Mouse (Mus musculus): ENCODE data around the gene Kcne1. TPM values are rescaled to one million over a fixed set of nuclear protein-coding genes. Genes with fewer than 3 reads are reported as not detected.

The Kcne1 gene
- polyA plus RNA-seq, 1 experiment = 0.33 TPM

DNA sequence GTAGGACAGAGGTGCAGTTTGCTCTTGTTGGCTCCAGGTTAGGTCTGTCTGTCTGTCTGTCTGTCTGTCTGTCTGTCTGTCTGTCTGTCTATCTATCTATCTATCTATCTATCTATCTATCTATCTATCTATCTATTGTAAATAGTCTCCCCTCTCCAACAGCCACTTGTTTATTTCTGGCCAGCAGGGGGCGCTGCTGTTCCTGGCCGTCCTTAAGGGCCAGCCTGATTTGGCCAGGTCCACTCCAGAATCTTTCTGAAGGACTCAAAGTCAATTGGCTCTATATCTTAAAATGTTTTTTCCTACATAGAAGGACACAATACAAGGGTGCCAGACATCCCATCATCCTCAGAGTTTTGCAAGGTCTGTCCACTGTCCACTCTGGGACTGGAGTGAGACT, 25.8 kb upstream of the Kcne1 start:
- TF ChIP-seq POLR2A (IDR thresholded peaks at IDR 0.05; ENCODE audit: borderline replicate concordance, extremely low read depth, insufficient read depth, insufficient read length, poor library complexity, severe bottlenecking) = no peak
- TF ChIP-seq CTCF (IDR thresholded peaks at IDR 0.05; ENCODE audit: borderline replicate concordance, extremely low read depth, insufficient read depth, insufficient read length) = peak; percentile 69
- peak; percentile 58 for DNase-seq (ENCODE audit: low read depth)

- no peak for DNase-seq (ENCODE audit: low read depth)
- TF ChIP-seq CTCF (IDR thresholded peaks at IDR 0.05; ENCODE audit: borderline replicate concordance, extremely low read depth, insufficient read depth, insufficient read length) (0 out of 2 replicates have a peak, but pooled peaks have one; percentile 1), POLR2A (IDR thresholded peaks at IDR 0.05; ENCODE audit: borderline replicate concordance, extremely low read depth, insufficient read depth, insufficient read length, poor library complexity, severe bottlenecking) (no peak)
These were observed 24.1 kb upstream of the Kcne1 start for GRCm38 (mm10) chr16:92383412-92383811.

DNA sequence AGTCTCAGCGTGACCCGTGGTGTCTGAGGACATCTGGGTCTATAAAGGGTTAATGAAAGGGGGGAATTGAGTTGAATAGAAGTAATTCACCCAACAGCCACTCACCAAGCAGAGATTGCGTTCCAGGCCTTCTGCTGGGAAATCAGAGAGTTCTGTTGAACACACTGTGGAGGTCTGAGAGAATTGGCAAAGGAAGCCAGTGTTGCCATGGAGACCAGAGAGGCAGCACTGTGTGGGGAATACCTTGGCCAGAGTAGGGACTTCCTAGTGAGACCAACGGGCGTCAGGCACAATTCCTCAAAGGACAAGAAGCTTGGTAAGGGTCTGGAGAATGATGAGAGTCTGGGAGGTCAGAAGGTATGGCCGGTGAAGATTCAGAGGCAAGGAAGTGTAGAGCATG, 23.2 kb upstream of the Kcne1 start:
- TF ChIP-seq CTCF (IDR thresholded peaks at IDR 0.05; ENCODE audit: borderline replicate concordance, extremely low read depth, insufficient read depth, insufficient read length) = no peak
- no peak for TF ChIP-seq POLR2A (IDR thresholded peaks at IDR 0.05; ENCODE audit: borderline replicate concordance, extremely low read depth, insufficient read depth, insufficient read length, poor library complexity, severe bottlenecking)
- peak; percentile 79 for DNase-seq (ENCODE audit: low read depth)

GRCm38 (mm10) chr16:92381092-92381491, 21.8 kb upstream of the Kcne1 start:
- TF ChIP-seq POLR2A (IDR thresholded peaks at IDR 0.05; ENCODE audit: borderline replicate concordance, extremely low read depth, insufficient read depth, insufficient read length, poor library complexity, severe bottlenecking) (no peak), CTCF (IDR thresholded peaks at IDR 0.05; ENCODE audit: borderline replicate concordance, extremely low read depth, insufficient read depth, insufficient read length) (no peak)
- DNase-seq (ENCODE audit: low read depth) = no peak

DNA sequence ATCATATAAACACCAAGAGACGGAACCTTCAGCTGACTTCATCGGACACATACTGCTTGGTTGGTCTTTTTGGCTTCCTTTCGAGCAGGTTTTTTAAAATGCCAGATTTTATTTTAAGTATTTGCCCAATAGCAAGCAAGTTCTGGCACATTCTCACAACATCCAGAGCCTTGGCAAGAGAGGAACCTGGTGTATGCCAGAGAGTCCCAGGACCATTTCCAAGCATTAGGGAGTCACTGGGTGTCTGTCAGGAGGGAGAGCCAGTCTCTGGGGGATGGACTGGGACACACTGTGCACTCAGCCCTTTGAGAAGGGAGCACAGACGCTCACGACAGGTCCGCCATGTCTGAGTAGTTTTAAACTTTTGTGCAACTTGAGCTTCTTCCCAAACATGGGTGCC, 17.7 kb upstream of the Kcne1 start:
- DNase-seq (ENCODE audit: low read depth) = no peak
- TF ChIP-seq CTCF (IDR thresholded peaks at IDR 0.05; ENCODE audit: borderline replicate concordance, extremely low read depth, insufficient read depth, insufficient read length) (no peak), POLR2A (IDR thresholded peaks at IDR 0.05; ENCODE audit: borderline replicate concordance, extremely low read depth, insufficient read depth, insufficient read length, poor library complexity, severe bottlenecking) (no peak)

GRCm38 (mm10) chr16:92371623-92372022, 12.4 kb upstream of the Kcne1 start:
- no peak for DNase-seq (ENCODE audit: low read depth)
- no peak for TF ChIP-seq POLR2A (IDR thresholded peaks at IDR 0.05; ENCODE audit: borderline replicate concordance, extremely low read depth, insufficient read depth, insufficient read length, poor library complexity, severe bottlenecking)
- TF ChIP-seq CTCF (IDR thresholded peaks at IDR 0.05; ENCODE audit: borderline replicate concordance, extremely low read depth, insufficient read depth, insufficient read length) = no peak

GRCm38 (mm10) chr16:92369260-92369659, 10.0 kb upstream of the Kcne1 start:
- DNase-seq (ENCODE audit: low read depth) = no peak
- TF ChIP-seq CTCF (IDR thresholded peaks at IDR 0.05; ENCODE audit: borderline replicate concordance, extremely low read depth, insufficient read depth, insufficient read length) = no peak
- no peak for TF ChIP-seq POLR2A (IDR thresholded peaks at IDR 0.05; ENCODE audit: borderline replicate concordance, extremely low read depth, insufficient read depth, insufficient read length, poor library complexity, severe bottlenecking)

DNA sequence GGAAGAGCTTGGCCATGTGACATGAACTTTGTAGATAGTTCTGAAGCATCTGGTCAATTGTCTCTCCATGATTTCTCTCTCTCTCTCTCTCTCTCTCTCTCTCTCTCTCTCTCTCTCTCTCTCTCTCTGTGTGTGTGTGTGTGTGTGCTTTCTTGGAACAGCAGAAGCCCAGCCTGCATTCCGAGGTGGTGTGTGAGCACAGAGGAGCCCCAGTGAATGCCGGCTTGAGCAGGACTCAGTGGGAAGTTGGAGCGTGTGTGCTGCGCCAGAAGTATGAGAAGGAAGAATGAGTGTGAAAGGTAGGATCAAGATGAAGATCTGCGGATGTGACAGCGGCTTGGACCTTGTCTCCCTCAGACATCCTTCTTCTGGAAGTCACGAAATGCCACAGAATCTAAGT, 6.2 kb upstream of the Kcne1 start:
- no peak for DNase-seq (ENCODE audit: low read depth)
- TF ChIP-seq CTCF (IDR thresholded peaks at IDR 0.05; ENCODE audit: borderline replicate concordance, extremely low read depth, insufficient read depth, insufficient read length) (no peak), POLR2A (IDR thresholded peaks at IDR 0.05; ENCODE audit: borderline replicate concordance, extremely low read depth, insufficient read depth, insufficient read length, poor library complexity, severe bottlenecking) (no peak)

GRCm38 (mm10) chr16:92360711-92361110, 1.4 kb upstream of the Kcne1 start:
- DNase-seq (ENCODE audit: low read depth) = no peak
- no peak for TF ChIP-seq CTCF (IDR thresholded peaks at IDR 0.05; ENCODE audit: borderline replicate concordance, extremely low read depth, insufficient read depth, insufficient read length)
- no peak for TF ChIP-seq POLR2A (IDR thresholded peaks at IDR 0.05; ENCODE audit: borderline replicate concordance, extremely low read depth, insufficient read depth, insufficient read length, poor library complexity, severe bottlenecking)

DNA sequence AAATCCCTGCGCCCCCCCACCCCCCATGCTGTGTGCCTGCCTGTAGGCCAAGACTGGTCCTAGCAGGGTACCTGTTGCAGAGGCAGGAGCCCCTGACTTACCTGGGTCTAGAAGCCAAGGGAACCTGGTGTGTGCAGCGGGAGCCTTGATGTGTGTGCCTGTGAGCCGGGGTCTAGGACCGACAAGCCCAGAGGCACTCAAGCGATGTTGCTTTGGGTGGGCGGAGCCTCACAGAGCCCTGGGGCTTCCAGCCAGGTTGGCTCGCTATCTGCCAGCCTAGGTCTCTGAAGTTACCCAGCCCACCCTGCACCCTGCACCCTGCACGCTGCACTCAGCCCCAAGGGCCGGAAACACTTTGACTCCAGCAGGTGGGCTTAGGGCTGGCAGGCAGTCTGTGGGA, 534 bp downstream of the Kcne1 start:
- no peak for DNase-seq (ENCODE audit: low read depth)

DNA sequence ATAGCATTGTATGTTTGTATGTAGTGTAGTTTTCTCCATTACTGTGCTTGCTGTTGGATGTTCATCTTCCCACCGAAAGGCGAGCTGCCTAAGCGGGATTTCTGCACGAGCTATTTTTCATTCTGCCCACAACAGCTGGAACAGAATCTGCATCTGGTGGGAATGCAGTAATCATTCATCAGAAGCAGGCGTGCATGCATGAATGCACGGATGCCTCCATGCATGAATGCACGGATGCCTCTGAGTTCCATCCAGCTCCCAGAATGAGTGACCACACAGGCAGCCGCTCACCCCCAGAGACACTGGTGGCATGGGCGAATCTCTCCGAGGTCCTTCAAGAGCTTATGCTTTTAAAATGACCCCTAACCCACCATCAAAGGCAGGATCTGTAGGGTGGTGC, 1.7 kb downstream of the Kcne1 start:
- peak; percentile 38 for DNase-seq (ENCODE audit: low read depth)
- TF ChIP-seq POLR2A (IDR thresholded peaks at IDR 0.05; ENCODE audit: borderline replicate concordance, extremely low read depth, insufficient read depth, insufficient read length, poor library complexity, severe bottlenecking) = no peak
- TF ChIP-seq CTCF (IDR thresholded peaks at IDR 0.05; ENCODE audit: borderline replicate concordance, extremely low read depth, insufficient read depth, insufficient read length) = no peak

More for the DNA sequence above, 534 bp downstream of the Kcne1 start:
- no peak for TF ChIP-seq POLR2A (IDR thresholded peaks at IDR 0.05; ENCODE audit: borderline replicate concordance, extremely low read depth, insufficient read depth, insufficient read length, poor library complexity, severe bottlenecking)
- TF ChIP-seq CTCF (IDR thresholded peaks at IDR 0.05; ENCODE audit: borderline replicate concordance, extremely low read depth, insufficient read depth, insufficient read length) = no peak

- no peak for DNase-seq (ENCODE audit: low read depth)
- no peak for TF ChIP-seq CTCF (IDR thresholded peaks at IDR 0.05; ENCODE audit: borderline replicate concordance, extremely low read depth, insufficient read depth, insufficient read length)
- TF ChIP-seq POLR2A (IDR thresholded peaks at IDR 0.05; ENCODE audit: borderline replicate concordance, extremely low read depth, insufficient read depth, insufficient read length, poor library complexity, severe bottlenecking) = no peak
These were observed 2.2 kb downstream of the Kcne1 start for GRCm38 (mm10) chr16:92357023-92357422.
